Mouse (Mus musculus): Measurements from ENCODE around the gene Cnn2. TPM values are rescaled to one million over a fixed set of nuclear protein-coding genes. Genes with fewer than 3 reads are reported as not detected.
A peak's percentile ranks its signal among the peaks of the same experiment; 100 is the strongest.

Gene Cnn2
- total RNA-seq, 2 experiments from 2014 or later = 4.7 to 7.6 TPM

GRCm38 (mm10) chr10:79966886-79967400, 21.4 kb upstream of the Cnn2 start:
- DNase-seq (ENCODE audit: low spot score in 2 of 2) = no peak
- intact Hi-C loops (cut with DNase I) = no loop called here

- DNase-seq (ENCODE audit: low spot score in 2 of 2) = no peak
- intact Hi-C loops (cut with DNase I) = no loop called here
Measured at GRCm38 (mm10) chr10:79968181-79968580, 20.2 kb upstream of the Cnn2 start.

- DNase-seq (ENCODE audit: low spot score in 2 of 2) = no peak
- intact Hi-C loops (cut with DNase I) = no loop called here
Measured at GRCm38 (mm10) chr10:79969124-79969568, 19.2 kb upstream of the Cnn2 start.

GRCm38 (mm10) chr10:79970415-79971182, 17.8 kb upstream of the Cnn2 start, which contains the start of gene Grin3b:
Gene Grin3b, plus strand, starts transcription at chr10:79970715.
- DNase-seq (ENCODE audit: low spot score in 2 of 2) = no peak
- intact Hi-C loops (cut with DNase I) = no loop called here

- no peak for DNase-seq (ENCODE audit: low spot score in 2 of 2)
- intact Hi-C loops (cut with DNase I) = no loop called here
Measured at GRCm38 (mm10) chr10:79971183-79971497, 17.2 kb upstream of the Cnn2 start.

GRCm38 (mm10) chr10:79972831-79973230, 15.6 kb upstream of the Cnn2 start:
- intact Hi-C loops (cut with DNase I) = no loop called here

GRCm38 (mm10) chr10:79974087-79974486, 14.3 kb upstream of the Cnn2 start:
- intact Hi-C loops (cut with DNase I) = no loop called here
- no peak for DNase-seq (ENCODE audit: low spot score in 2 of 2)

More at GRCm38 (mm10) chr10:79972831-79973230, 15.6 kb upstream of the Cnn2 start:
- DNase-seq (ENCODE audit: low spot score in 2 of 2) = no peak

- no peak for DNase-seq (ENCODE audit: low spot score in 2 of 2)
- intact Hi-C loops (cut with DNase I) = no loop called here
Measured at GRCm38 (mm10) chr10:79974668-79975067, 13.7 kb upstream of the Cnn2 start.

GRCm38 (mm10) chr10:79976071-79976721, 12.2 kb upstream of the Cnn2 start:
- DNase-seq (ENCODE audit: low spot score in 2 of 2) = no peak
- intact Hi-C loops (cut with DNase I) = no loop called here

GRCm38 (mm10) chr10:79976722-79977107, 11.7 kb upstream of the Cnn2 start:
- intact Hi-C loops (cut with DNase I) = no loop called here
- DNase-seq (ENCODE audit: low spot score in 2 of 2) = no peak

- intact Hi-C loops (cut with DNase I) = no loop called here
- no peak for DNase-seq (ENCODE audit: low spot score in 2 of 2)
Measured at GRCm38 (mm10) chr10:79977324-79977723, 11.1 kb upstream of the Cnn2 start.

- intact Hi-C loops (cut with DNase I) = no loop called here
- DNase-seq (ENCODE audit: low spot score in 2 of 2) = no peak
Measured at GRCm38 (mm10) chr10:79978061-79978460, 10.3 kb upstream of the Cnn2 start.

GRCm38 (mm10) chr10:79979401-79980155, 8.8 kb upstream of the Cnn2 start:
- intact Hi-C loops (cut with DNase I) = no loop called here
- no peak for DNase-seq (ENCODE audit: low spot score in 2 of 2)

- intact Hi-C loops (cut with DNase I) = loop anchor here (2.0 kb wide), 1 partner anchor 22 kb away; the partner anchor contains the start of gene Wdr18
- no peak for DNase-seq (ENCODE audit: low spot score in 2 of 2)
Measured at GRCm38 (mm10) chr10:79983205-79983604, 5.2 kb upstream of the Cnn2 start.

GRCm38 (mm10) chr10:79983670-79984069, 4.7 kb upstream of the Cnn2 start:
- intact Hi-C loops (cut with DNase I) = loop anchor here (1.0 to 2.0 kb wide), 4 partner anchors 23 to 159 kb away; partner anchors contain the start of genes Polr2e, Stk11 and Wdr18
- DNase-seq (ENCODE audit: low spot score in 2 of 2) = peak; percentile 65 to 66

GRCm38 (mm10) chr10:79984195-79984816, 4.1 kb upstream of the Cnn2 start, which contains the start of gene Tmem259:
Gene Tmem259, minus strand, starts transcription at chr10:79984330.
- DNase-seq (ENCODE audit: low spot score in 2 of 2) = peak; percentile 86 to 89
- intact Hi-C loops (cut with DNase I) = loop anchor here (1.0 to 2.0 kb wide), 3 partner anchors 54 to 158 kb away; partner anchors contain the start of genes Polr2e and Stk11

- DNase-seq (ENCODE audit: low spot score in 2 of 2) = peak; percentile 94 to 96
- intact Hi-C loops (cut with DNase I) = loop anchor here (1.0 to 2.0 kb wide), 3 partner anchors 54 to 157 kb away; partner anchors contain the start of genes Polr2e and Stk11
Measured at GRCm38 (mm10) chr10:79984871-79985270, 3.5 kb upstream of the Cnn2 start.

- peak; percentile 74 to 75 for DNase-seq (ENCODE audit: low spot score in 2 of 2)
- intact Hi-C loops (cut with DNase I) = loop anchor here (2.0 kb wide), 2 partner anchors 53 to 129 kb away; partner anchors contain the start of genes Polr2e and Stk11
Measured at GRCm38 (mm10) chr10:79985334-79986231, 2.8 kb upstream of the Cnn2 start.

Data from left cerebral cortex, postnatal 36 days (tissue).